Mouse (Mus musculus): Measurements from ENCODE around the gene Slc30a5. TPM values are rescaled to one million over a fixed set of nuclear protein-coding genes. Genes with fewer than 3 reads are reported as not detected.
"Not testable (repeated sequence)": the region's sequence is repeated elsewhere in the genome, so short reads cannot be mapped to it uniquely, and the experiment has no call there.

Gene Slc30a5
- 10 to 100 TPM; 32.7 to 38.1 TPM for total RNA-seq (2021)
- long read RNA-seq, transcript Slc30a5-201 (16 exons, 3,179 nt): major isoform, 27 of 38 reads
- long read RNA-seq, partial matches to known transcripts: 7 of 38 reads
- long read RNA-seq, other reads (novel, unspliced or antisense): 2 of 38 reads

- peak; percentile 98 to 99 for DNase-seq (ENCODE audit: low spot score in 2 of 2)
Observed at GRCm38 (mm10) chr13:100832741-100833639, at the start of gene Slc30a5. Slc30a5 (minus strand) TSS chr13:100833427.

- DNase-seq (ENCODE audit: low spot score in 2 of 2): no peak
Observed at GRCm38 (mm10) chr13:100881944-100882343, 48.7 kb upstream of the Slc30a5 start.

GRCm38 (mm10) chr13:100879806-100880205, 46.6 kb upstream of the Slc30a5 start:
- no peak for DNase-seq (ENCODE audit: low spot score in 2 of 2)

GRCm38 (mm10) chr13:100879326-100879725, 46.1 kb upstream of the Slc30a5 start:
- no peak for DNase-seq (ENCODE audit: low spot score in 2 of 2)

GRCm38 (mm10) chr13:100878264-100878663, 45.0 kb upstream of the Slc30a5 start:
- no peak for DNase-seq (ENCODE audit: low spot score in 2 of 2)

- DNase-seq (ENCODE audit: low spot score in 2 of 2): no peak
Observed at GRCm38 (mm10) chr13:100877703-100878102, 44.5 kb upstream of the Slc30a5 start.

- no peak for DNase-seq (ENCODE audit: low spot score in 2 of 2)
Observed at GRCm38 (mm10) chr13:100875103-100875502, 41.9 kb upstream of the Slc30a5 start.

GRCm38 (mm10) chr13:100874588-100874987, 41.4 kb upstream of the Slc30a5 start:
- DNase-seq (ENCODE audit: low spot score in 2 of 2): no peak

- DNase-seq (ENCODE audit: low spot score in 2 of 2): no peak
Observed at GRCm38 (mm10) chr13:100873530-100873929, 40.3 kb upstream of the Slc30a5 start.

GRCm38 (mm10) chr13:100871445-100872171, 38.4 kb upstream of the Slc30a5 start:
- DNase-seq (ENCODE audit: low spot score in 2 of 2): no peak

GRCm38 (mm10) chr13:100869813-100870212, 36.6 kb upstream of the Slc30a5 start:
- no peak for DNase-seq (ENCODE audit: low spot score in 2 of 2)

- DNase-seq (ENCODE audit: low spot score in 2 of 2): no peak
Observed at GRCm38 (mm10) chr13:100866311-100866710, 33.1 kb upstream of the Slc30a5 start.

- DNase-seq (ENCODE audit: low spot score in 2 of 2): no peak
Observed at GRCm38 (mm10) chr13:100865744-100866143, 32.5 kb upstream of the Slc30a5 start.

- DNase-seq (ENCODE audit: low spot score in 2 of 2): not testable (repeated sequence)
Observed at GRCm38 (mm10) chr13:100863914-100864313, 30.7 kb upstream of the Slc30a5 start.

- no peak for DNase-seq (ENCODE audit: low spot score in 2 of 2)
Observed at GRCm38 (mm10) chr13:100859117-100859516, 25.9 kb upstream of the Slc30a5 start.

GRCm38 (mm10) chr13:100854174-100854573, 20.9 kb upstream of the Slc30a5 start:
- DNase-seq (ENCODE audit: low spot score in 2 of 2): no peak

- DNase-seq (ENCODE audit: low spot score in 2 of 2): no peak
Observed at GRCm38 (mm10) chr13:100853120-100853519, 19.9 kb upstream of the Slc30a5 start.

GRCm38 (mm10) chr13:100849137-100849536, 15.9 kb upstream of the Slc30a5 start:
- no peak for DNase-seq (ENCODE audit: low spot score in 2 of 2)

- peak; percentile 30 to 54 for DNase-seq (ENCODE audit: low spot score in 2 of 2)
Observed at GRCm38 (mm10) chr13:100846891-100847579, 13.8 kb upstream of the Slc30a5 start.

GRCm38 (mm10) chr13:100846254-100846653, 13.0 kb upstream of the Slc30a5 start:
- no peak for DNase-seq (ENCODE audit: low spot score in 2 of 2)

- DNase-seq (ENCODE audit: low spot score in 2 of 2): no peak
Observed at GRCm38 (mm10) chr13:100843944-100844343, 10.7 kb upstream of the Slc30a5 start.
